Mouse (Mus musculus): Measurements from ENCODE around the gene Cbx1.

The Cbx1 gene

DNA sequence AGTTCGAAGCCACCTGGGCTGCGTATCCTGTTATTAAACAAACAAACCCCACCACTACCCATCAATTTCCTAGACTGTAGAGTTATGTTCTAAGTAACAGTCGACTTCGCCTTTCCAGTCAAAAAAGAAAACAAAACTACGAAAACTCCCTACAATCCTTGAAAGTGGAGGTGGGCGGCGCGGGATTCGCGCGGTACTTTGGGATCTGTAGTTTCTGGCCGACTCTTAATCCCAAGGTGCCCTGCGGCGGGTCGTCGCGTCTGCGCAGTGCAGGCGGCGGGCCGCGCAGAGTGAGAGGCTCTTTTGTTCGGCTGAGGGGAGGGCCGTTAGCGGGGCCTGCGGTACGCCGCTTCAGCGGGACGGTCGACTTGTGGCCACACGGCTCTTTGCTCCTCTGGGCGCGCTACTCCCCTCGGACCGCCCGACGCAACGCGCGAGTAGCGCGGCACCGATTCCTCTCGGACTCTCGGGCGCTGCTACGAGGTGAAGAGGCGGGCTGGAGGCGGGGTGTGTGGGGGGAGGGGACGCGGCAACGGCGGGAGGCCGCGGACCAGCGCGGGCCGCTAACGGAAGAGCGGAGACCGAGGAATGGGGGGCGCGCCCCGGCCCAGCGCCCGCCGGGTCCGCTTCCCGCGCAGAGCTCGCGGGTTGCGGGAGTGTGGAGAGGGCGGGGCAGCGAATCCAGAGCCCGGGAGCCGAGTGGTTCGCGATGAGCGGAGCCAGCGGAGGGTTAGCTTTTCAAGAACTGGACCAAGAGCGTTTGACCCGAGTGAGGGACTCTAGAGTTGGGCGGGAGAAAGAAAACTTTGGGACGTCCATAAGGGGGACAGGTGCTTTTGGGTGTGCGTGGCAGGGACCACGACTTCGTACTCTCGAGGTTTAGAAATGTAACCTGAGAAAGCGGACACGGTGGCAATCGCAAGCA, at the start of gene Cbx1:
Gene Cbx1, plus strand, starts transcription at position 257 of the 925 bp plus-strand sequence.
- DNase-seq: peak; percentile 90 to 91

DNA sequence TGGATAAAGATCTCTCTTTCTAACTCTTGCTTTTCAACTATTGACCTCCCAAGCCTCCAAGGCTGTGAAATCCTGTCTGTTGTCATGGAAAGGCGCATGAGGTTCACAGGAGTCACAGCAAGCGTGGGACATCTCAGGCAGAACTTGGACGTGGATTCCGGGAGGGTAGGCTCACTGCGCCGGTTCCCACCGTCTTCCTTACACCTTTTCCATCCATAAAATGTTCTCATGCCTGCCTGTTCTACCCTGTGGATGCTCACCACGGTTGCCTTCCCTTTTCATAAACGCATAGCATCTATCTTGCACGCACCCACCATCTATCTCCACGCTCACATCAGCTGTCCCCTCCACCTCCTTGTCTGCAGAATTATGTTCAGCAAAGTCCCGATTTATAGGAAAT, 48.1 kb upstream of the Cbx1 start:
- no peak for DNase-seq

DNA sequence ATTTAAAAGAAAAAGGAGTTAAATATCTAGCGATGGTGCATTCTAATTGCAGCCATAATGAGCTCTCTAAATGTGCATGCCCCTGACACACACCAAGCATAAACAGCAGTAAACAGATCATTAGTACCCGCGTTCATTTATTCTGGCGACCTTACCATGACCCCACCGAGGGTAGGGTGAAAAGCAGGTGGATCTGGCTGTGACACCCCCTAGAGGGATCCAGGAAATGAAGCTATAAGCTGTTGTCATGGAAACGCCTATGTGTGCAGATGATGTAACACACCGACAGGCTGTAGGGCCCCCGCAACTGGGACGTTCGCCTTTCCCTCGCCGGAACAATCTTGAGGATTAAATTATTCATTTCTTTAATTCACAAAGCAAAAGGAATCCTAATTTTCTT, 46.9 kb upstream of the Cbx1 start:
- no peak for DNase-seq

- DNase-seq: no peak
These were observed 45.9 kb upstream of the Cbx1 start for GRCm38 (mm10) chr11:96743000-96743399.

DNA sequence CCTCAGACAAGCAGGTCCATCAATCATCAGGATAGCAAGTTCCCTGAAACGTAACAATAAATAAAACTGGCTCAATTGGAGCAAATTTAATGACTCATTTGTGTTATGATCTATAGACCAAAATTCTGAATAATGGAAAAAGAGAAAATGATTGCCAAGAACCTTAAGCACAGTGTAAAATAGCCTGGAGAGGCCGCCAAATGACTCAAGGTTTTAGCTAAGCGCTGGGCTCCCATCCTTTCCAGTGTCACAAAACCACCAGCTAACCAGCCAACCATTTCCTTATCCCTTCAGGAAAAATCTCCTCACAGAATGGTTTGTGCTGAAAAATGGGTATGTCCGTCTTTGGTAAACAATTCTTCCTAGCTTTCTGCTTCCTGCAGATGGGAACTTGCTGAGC, 45.0 kb upstream of the Cbx1 start:
- no peak for DNase-seq

DNA sequence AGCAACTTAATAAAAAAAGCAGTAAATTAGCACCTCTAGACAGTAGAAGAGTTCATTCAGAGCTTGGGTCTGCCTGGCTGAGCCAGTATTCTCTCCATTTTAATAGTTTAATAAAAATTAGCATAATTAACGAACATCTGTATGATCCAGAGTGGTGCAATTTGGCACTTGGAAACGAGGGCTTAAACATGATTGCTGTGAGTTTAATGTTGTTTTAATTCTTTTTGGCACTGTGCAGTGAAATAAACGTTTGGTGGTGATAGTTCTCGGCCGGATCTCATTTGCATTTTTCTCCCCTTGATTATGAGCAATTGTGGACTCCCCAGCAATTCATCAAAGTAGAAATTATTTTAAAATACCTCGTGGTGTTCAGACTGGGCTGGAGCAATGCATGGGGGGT, 42.3 kb upstream of the Cbx1 start:
- DNase-seq: no peak

- no peak for DNase-seq
These were observed 41.4 kb upstream of the Cbx1 start for GRCm38 (mm10) chr11:96747555-96747954.

DNA sequence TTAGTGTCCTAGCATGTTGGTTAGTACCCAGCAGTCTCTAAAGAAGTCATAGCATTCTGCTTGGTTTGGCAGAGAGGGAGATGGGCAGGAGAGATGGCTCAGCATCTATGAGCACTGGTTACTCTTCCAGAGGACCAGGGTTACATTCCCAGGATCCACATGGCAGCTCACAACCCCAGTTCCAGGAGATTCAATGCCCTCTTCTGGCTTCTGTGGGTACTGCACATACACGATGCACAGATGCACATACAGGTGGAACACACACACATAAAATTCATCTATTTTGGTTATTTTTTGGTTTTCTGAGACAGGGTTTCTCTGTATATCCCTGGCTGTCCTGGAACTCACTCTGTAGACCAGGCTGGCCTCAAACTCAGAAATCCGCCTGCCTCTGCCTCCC, 33.6 kb upstream of the Cbx1 start:
- DNase-seq: no peak

DNA sequence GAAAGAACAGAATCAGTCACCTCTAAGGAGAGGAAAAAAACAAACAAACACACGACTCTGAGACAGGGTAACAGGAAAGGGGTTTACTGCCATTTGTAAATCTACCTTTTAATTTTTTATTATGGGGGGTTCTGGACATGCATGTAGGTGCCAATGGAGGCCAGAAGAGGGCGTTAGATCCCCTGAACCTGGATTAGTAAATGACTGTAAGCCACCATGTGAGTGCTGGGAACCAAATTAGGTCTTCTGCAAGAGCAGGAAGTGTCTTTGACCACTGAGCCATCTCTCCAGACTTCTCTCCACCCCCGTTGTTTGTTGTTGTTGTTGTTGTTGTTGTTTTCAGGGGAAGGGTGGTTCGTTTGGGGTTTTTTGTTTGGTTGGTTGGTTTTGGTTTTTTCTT, 31.5 kb upstream of the Cbx1 start:
- DNase-seq: no peak

GRCm38 (mm10) chr11:96758402-96758801, 30.5 kb upstream of the Cbx1 start:
- no peak for DNase-seq

- peak; percentile 68 to 73 for DNase-seq
These were observed 28.9 kb upstream of the Cbx1 start for GRCm38 (mm10) chr11:96760042-96760441.

GRCm38 (mm10) chr11:96761984-96762383, 26.9 kb upstream of the Cbx1 start:
- no peak for DNase-seq

- peak; percentile 82 to 83 for DNase-seq
These were observed 26.0 kb upstream of the Cbx1 start for GRCm38 (mm10) chr11:96762742-96763470.

DNA sequence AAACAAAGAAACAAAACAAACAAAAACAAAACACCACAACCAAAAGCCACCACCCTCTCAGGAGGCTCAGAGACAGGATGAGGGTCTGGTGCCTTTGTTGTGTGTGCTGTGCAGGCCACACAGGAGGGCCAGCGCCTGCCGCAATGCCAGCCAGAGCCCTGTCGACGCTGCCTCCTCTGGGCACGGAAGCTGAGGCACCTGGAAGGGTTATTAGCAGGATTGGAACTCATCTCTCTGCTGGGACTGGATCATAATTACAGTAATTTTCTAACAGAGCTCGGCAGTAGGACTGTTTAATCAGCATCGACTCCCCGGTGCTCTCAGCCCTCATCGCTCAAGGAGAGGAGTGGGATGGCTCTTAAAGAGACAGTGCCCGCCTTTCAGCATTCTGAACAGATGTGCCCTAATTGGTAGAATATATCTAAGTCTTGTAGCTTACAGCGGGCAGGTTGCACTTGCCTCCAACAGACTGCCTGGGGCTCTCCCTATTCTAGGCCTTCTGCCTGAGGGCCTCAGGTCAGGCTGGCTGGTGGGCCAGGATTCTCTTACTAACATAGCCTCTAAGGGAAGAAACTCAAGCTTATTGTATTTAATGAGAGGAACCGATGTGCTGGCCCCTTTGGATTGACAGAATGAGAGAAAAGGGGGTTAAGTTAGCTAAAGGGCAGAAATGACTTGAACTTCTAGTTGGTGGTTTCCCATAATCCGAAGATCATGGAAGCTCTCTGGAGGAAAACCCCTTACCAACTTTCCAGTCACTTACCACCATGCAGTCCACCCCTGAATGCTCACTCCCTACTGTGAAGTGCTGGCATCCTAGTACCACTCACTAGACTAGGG, 24.2 kb upstream of the Cbx1 start:
- no peak for DNase-seq

GRCm38 (mm10) chr11:96765645-96766044, 23.3 kb upstream of the Cbx1 start:
- no peak for DNase-seq

- DNase-seq: no peak
These were observed 22.4 kb upstream of the Cbx1 start for GRCm38 (mm10) chr11:96766555-96766954.

DNA sequence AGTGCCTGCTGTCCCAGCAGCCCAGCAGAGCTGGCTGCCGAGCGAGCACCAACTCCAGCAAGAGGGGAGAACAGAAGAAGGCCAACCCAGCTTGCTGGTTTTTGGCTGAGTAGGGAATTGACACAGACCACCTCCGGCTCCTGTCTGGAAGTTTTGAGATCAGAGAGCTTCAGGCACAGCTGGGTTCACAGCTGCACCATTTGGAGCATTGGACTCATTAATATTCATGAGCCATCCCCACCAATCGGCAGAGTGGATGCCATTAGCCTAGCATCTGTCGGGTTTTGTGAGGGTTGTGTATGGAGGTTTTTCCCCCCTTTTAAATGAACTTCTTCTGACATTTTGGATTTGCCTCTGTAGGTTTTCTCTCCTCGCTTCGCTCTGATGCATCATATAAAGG, 21.8 kb upstream of the Cbx1 start:
- no peak for DNase-seq

- DNase-seq: no peak
These were observed 20.7 kb upstream of the Cbx1 start for GRCm38 (mm10) chr11:96768240-96768639.

GRCm38 (mm10) chr11:96771274-96771975, 17.5 kb upstream of the Cbx1 start:
- DNase-seq: no peak

DNA sequence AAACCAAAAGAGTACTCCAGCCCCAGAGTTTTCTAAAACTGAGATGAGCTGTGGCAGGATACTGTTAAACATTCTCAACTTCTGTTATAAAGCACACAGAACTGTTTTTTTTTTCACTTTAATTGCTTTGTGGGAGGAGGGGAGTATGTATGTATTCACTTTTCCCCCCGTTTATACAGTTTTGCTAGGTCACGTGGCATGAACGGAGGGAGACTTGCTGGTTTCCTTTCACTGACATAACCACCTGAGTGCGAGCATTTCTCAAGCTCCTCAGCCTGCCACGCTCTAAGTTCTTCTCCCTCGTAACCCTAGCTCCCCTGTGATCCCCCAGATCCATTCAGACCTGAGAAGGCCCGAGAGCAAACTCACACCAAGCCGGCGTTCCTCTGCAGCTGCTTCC, 16.5 kb upstream of the Cbx1 start:
- DNase-seq: no peak

GRCm38 (mm10) chr11:96774536-96774935, 14.4 kb upstream of the Cbx1 start:
- DNase-seq: no peak

- no peak for DNase-seq
These were observed 13.9 kb upstream of the Cbx1 start for GRCm38 (mm10) chr11:96775063-96775462.

- DNase-seq: no peak
These were observed 13.3 kb upstream of the Cbx1 start for GRCm38 (mm10) chr11:96775665-96776064.
